Mouse (Mus musculus) thymus, postnatal 4 days (tissue): ENCODE results near the gene Kif21b.

Experiments used
- DNase-seq: peaks from one replicate; pipeline ENCODE4 v3.0.0; 2021

Kif21b gene

DNA sequence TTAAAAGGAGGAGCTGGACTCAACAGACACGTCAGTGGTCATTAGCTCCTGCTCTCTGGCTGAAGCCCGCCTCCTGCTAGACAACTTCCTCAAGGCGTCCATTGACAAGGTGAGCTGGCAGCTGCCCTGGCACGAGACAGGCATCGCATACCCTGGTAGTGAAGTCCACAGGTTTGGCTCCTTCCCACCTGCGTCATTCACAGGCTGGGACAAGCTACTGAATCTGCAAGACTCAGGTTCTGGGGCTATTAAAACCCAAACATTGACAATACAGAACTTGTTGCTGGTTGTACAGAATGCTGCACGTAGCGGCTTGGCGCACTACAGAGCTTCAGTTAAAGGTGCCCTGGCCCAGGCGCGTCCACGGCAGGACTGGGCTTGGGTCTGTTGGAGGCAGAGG, 29.1 kb downstream of the Kif21b start:
- DNase-seq: no peak

DNA sequence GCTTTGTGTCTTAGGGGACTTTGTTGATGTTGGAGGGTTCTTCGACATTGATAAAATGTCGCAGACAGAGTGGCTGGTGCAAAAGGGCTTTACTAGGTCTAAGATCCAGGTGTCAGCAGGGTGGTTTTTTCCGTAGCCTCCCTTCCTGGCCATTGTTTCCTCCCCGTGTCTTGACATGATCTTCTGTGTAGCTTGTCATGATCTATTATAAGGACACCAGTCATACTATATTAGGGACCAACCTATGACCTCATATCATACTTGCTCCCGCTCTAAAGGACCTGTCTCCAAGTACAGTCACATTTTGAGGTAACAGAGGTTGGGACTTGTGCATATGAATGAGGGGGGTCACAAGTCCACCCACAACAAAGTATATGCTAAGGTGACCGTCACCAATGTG, 29.7 kb downstream of the Kif21b start:
- DNase-seq: no peak

DNA sequence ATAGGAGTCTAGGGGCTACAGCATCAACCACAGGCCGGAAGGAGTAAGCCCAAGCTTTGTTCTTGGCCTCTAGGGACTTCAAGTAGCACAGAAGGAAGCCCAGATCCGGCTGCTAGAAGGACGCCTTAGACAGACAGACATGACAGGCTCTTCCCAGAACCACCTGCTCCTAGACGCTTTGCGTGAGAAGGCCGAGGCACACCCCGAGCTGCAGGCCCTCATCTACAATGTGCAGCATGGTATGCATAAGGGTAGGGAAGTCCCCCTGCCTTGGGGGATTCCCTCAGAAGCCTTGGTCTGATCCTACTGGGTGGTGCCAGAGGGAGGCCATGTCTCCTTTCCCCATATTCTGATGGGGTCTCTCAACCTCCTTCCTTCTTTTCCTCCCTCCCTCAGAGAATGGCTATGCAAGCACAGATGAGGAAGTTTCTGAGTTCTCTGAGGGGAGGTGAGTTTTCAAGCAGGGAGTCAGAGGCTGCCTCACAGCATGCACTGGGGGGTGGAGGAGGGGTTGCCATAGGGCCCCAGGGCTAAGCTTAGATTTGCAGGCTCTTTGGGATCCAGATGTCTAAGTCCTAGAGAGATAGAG, 30.2 kb downstream of the Kif21b start:
- DNase-seq: no peak

DNA sequence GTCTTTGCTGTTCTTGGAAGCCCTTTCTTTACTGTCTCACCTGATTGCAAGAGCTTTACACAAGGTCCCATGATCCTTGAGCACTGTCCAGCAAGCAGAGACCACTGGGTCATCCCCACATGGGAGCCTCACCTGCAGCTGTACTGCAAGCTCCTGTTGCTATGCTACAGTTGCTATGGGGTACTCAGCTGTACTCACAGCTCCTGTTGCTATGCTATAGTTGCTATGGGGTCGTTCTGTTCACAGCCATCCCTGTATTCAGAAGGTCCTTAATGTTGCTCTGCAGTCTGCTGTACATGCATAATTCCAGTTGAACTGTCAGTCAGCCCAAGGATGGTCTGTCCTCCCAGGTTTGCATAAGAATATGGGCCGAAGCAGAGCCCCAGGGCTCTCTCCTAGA, 34.2 kb downstream of the Kif21b start:
- DNase-seq: no peak

DNA sequence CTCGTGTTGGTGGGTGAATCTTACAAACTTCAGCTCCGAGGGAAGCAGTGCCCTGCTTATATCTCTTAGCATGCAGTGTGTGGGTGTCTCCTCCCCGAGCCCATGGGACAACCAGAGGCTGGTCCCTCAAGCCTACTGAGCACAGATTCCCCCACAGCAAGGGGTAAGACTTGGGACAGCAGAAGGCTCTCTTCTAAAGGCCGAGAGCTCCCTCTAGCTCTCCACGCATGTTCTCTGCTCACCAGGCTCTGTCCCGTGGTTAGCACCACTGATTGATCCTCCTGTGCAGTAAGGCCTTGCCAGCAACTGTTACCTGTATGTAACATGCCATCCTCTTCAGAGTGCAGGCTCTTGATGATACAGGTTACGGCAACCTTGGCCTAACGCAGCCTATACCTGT, 36.5 kb downstream of the Kif21b start:
- no peak for DNase-seq

DNA sequence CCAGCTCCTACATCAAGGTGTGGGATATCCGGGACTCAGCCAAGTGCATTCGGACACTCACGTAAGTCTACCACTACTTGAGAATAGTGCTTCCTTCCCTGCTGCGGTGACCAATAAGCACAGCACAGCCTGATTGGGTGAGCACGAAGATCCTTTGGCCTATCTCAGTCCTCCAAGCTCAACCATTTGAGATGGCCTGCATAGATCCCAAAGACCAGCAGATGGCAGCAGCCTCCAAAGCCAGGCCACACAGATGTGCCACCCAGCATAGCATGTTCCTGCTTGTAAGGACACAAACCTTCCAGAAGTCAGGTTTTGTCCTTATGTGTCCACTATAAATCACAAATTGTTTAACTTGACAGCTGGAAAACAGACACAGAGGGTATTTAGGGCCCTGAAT, 38.9 kb downstream of the Kif21b start:
- peak; percentile 74 for DNase-seq

DNA sequence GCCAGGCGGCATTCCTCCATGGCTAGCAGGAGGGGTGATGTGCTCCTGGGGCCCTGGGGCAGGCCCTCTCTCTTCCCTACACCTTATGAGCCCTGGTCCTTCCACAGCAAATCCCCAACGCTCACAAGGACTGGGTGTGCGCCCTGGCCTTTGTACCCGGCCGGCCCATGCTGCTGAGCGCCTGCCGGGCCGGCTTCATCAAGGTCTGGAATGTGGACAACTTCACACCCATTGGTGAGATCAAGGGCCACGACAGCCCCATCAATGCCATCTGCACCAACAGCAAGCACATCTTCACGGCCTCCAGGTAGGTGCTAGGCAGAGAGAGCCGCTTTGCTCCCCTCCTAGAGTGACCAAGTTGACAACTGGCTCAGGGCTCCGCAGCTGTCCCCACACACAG, 41.5 kb downstream of the Kif21b start:
- no peak for DNase-seq

DNA sequence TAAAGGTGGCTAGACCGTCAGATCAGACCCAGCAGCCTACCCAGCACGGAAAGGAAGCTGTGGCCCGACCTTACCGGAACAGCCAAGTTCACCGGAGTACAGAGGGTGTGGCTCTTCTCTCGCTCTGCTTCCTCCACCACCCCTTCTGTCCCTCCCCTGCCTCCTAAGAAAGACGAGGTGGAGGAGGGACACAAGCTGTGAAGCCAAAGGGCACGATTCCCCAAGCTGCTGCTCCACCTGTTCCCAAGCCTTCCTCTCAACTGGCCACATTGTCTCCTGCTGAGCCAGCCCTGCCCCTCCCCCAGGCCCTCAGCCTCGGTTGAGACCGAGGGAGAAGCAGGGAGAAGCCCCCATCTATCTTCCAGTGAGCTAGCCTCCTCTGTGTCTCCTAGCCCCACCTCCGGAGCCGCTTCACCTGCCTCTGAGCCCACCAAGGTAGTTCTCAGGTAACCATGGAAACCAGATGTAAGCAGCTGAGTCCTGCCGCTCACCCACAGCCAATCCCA, 43.0 kb downstream of the Kif21b start:
- no peak for DNase-seq

DNA sequence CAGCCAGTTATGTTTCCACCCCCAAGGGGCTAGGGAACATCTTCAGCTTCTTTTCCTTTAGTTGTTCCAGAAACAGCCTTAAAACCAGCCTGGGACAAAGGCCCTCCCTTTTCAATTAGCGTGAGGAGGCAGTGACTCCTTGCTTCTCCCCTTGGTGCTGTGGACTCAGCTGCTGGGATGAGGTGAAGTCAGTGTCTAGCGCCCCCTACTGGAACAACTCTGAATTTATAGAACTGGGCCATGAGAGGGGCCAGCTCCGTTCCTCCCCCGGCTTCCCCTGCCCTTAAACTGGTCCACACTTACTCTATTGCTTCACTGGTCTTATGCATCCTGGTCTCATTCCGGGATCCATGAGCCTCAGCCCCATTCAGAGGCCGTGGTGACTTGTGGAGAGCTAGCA, 44.0 kb downstream of the Kif21b start:
- peak; percentile 68 for DNase-seq

DNA sequence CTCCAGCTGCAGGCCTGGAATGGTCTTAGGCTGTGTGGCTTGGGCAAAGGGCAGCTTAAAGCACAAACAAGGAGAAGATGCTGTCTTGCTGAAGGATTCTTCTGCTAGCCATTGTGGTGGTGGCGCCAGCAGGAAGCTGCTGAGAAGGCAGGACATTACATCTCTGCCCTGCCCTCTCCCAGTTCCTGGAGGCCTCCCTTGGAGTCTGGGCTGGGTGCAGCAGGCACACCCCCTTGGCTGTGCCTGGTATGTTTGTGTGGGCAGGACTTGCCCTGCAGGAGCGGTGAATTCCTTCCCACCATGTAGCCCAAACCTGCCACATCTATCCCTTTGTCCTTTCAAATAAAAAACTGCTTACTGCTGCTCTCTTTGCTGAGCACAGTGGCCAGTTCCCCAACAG, 45.9 kb downstream of the Kif21b start:
- no peak for DNase-seq

DNA sequence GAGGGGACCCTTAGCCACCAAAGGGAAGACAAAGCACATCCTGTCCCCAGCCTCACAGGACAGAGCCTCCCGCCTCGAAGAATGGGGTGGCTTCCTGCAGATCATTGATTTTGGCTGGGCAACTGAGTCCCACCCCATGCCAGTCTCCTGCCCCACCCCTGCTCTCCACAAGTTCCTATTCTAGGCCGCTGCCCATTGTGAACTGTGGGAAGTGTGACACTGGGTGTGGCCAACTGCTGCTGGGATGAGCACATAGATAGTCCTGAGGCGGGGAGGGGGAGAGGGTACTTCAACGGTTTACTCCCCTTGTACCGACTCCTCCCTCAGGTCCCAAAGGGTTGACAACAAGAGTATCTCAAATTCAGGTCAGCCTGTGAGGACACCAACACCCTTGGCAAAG, 47.6 kb downstream of the Kif21b start:
- DNase-seq: no peak

DNA sequence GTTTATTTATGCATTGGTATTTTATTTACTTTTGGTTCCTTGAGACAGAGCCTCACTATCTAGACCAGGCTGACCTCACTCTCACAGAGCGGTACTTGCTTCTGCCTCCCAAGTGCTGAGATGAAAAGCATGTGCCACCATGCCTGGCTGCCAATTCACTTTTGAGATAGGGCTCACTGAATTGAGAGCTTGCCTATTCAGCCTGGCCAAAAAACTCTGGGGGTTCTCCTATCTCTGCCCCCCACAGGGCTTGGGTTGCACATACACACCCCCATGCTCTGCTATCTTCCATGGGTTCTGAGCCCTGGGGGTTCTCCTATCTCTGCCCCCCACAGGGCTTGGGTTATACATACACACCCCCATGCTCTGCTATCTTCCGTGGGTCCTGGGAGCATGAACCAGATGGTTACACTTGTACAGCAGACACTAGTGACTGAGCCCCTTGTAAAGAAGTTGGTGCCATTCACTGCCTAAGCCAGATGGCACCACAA, 48.4 kb downstream of the Kif21b start:
- DNase-seq: no peak

DNA sequence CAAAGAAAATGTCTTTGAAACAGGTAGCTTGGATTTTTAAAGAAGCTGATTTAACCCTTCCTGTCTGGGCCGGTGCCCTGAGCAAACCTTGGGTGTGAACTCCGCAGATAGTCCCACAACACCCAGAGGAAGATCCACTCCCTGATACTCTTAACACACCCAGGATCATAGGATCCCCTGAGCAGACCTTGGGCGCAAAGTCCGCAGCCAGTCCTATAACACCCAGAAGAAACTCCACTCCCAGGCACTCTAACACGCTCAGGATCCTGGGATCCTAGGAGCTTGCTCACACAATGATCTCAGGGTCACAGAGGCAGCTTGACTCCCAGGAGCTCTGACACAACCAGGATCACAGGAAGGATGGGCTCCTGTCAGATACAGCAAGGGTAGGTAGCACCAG, 58.8 kb downstream of the Kif21b start:
- no peak for DNase-seq

DNA sequence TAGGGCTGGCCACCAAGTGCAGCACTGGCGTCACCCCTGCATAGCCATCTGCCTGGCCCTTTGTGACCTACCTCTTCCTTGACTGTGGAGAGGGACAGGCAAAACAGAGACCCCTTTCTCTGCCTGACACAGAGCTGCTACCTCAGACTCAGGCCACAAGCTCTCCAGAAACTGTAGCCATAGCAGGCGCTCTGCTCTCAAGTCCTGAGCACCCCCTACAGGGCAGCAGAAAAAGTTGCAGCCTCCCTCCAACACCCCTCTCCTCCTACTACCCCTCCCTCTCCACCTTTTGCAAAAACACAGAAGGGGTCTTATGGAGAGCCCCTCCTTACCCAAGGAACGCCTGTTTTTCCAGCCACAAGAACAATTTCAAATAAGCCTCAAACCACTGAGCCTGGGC, 81.6 kb downstream of the Kif21b start, which contains the start of gene Mroh3:
TSS of gene Mroh3 (minus strand) at position 26 of the 400 bp plus-strand sequence.
- DNase-seq: peak; percentile 76

DNA sequence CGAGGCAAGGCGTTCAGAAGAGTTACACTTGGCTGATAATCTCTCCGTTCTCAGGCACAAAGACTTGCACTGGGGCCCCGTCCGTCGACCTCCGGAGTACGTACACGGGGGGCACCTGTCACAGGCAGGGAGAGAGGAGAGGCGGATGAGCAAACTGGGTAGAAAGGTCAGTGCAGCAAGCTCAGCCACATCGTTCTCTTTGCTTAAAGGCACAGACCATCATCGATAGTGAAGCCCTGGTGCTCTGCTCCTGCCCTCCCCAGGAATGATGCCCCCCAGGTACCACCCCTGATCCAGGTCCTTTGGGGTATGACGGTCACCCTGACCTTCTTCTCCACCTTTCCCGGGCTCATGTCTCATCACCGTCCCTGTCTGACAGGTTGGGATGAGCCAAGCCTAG, 83.1 kb downstream of the Kif21b start:
- no peak for DNase-seq

DNA sequence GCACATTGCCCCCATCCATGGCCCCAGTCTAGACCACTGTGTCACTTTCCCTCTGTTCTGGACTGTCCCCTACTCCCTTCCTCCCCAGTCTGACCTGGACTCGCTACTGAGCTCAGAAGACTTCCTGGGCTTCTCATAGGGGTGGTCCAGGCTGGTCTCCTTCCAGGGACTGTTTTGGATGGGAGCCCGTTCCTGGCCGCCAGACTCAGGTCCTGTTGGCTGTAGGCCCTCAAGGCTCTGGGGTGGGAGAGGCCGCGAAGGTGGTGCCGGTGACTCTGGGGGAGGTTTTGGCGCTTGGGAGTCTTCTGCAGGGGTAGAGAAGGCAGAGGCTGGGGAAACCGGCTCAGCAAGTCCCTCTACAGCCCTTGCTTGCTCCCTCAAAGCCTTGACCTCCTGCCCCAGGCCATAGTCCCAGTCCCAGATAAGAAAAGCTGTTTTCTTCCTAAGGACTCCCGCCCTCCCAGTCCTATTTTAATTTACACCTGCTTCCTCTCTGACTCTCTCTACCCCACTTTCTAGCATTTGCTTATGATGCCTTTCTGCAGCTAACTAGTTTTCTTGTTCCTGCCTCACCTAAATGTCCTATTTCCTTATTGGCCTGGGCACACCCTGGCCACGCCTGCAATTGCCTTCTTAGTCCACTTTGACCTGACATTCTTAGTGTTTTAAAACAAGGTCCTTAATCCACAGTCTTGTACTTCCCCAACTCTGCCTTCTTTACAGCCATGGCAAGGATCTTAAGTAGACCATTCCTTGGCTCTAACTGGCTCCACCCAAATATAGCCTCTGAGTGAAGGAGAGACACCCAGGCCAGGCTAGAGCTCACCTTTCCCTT, 89.1 kb downstream of the Kif21b start:
- no peak for DNase-seq

DNA sequence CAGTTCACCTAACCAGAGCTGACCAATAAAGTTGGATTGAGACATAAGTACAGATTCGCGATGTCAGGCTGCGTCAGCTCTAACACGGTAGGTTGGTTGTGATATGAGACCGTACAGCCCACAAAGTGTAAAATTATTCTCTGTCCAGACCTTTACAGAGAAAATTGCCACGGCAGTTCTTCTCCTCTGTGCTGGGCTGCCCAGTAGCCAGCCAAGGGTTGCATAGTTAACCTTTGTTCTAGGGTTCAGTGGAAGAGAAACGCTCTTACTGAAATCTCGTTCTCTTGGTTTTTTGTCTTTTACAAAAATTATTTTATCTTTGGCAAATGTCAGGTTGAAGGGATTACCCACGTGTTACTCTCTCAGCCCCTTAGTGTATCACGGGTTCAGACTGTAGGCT, 91.2 kb downstream of the Kif21b start:
- no peak for DNase-seq

DNA sequence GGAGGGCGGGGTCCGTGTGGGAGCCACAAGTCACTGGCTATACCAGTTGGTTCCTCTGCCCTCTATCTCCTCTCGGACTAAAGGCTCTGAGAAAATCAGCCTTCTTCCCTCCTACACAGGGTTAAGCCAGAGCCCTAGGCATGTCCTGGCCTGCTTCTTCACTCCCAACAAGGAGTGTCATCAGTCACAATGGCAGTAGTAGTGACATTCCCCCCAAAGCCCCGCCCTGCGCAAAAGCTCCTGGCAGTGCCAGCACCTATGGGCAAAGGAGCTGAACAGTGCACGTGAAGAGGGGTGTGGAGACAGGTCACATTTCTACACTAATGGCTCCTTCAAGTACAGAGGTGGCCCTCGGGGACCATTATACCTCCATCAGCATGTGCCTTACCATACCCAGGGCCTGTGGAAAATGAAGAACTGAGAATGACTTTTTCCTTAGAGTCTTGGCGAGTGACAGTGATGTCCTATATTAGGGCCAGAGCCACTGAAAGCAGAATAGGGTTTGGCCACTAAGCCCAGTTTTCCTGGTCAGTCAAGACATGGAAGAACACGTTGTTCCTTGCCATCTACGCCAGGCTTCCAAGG, 92.7 kb downstream of the Kif21b start:
- DNase-seq: no peak

DNA sequence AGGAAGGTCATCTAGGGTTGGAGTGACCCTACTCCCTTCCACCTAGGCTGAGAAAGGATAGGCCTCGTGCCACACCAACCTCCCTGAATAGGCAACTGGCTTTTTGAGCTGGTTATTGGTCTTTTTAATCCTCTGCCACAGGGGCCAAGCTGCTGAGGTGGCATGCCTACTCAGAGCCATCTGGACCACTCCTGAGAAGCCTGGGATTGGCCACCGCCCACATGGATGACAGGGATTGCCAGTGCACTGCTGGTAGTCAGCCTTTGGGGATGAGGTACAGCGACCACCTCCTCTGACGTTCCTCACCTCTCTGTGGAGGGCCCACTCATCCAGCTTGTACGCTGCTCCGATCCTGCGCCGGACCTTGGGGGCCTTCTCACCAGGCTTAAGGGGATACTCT, 94.7 kb downstream of the Kif21b start:
- no peak for DNase-seq

DNA sequence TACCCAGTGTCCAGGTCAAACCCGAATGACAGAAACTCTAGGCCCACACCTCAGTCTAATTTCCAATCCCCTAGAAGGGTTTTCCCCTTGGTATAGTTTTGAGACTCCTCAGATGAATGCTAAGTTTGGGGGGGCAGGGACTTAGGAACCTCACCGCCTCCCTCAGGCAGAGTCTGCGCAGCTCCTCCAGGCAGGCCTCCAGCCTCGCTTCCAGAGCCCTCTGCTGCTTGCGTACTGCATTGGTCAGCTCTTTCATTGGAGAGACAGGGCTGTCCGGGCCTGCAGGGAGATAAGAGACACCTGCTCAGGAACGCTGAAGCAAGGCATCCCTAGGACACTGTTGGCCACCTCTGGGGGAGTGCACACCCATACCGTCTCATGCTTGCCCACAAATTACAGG, 95.4 kb downstream of the Kif21b start:
- DNase-seq: no peak
